Comparison of ENCODE assay signal across 13 mouse cellular contexts in genomic region chr1:120816237-120816820, GRCm38 (mm10).
DNase-seq lines count a peak whose midpoint lies in the region; ATAC-seq lines count a peak whose summit lies in the region.
"Had no signal": no experiment of that assay in that cellular context is flagged by ENCODE, and none has a peak within 500 bp of the region (broad histone marks: within the 10 kb centered on the region; RNA-seq: fewer than 3 reads in every experiment).

No protein-coding gene starts in this region.

- H3K27me3 ChIP-seq in forebrain, embryonic 15.5 days, result no peaks in the 10 kb centered on the region
- no peaks in the 10 kb centered on the region for H3K27me3 ChIP-seq in forebrain, embryonic 10.5 days (ENCODE audit: poor library complexity, severe bottlenecking)
- no peaks in the 10 kb centered on the region for H3K27me3 ChIP-seq in forebrain, embryonic 16.5 days (replicated peaks; ENCODE audit: control insufficient read depth, insufficient read depth, low read length)
- H3K27me3 ChIP-seq: liver, embryonic 15.5 days had no signal

- no peaks in the 10 kb centered on the region for H3K9me3 ChIP-seq in forebrain, embryonic 15.5 days
- no peaks in the 10 kb centered on the region for H3K9me3 ChIP-seq in forebrain, embryonic 10.5 days
- H3K9me3 ChIP-seq in forebrain, embryonic 16.5 days (ENCODE audit: control insufficient read depth, low read length), result no peaks in the 10 kb centered on the region
- H3K9me3 ChIP-seq: liver, embryonic 15.5 days had no signal

- WGBS in forebrain, embryonic 15.5 days, result 52% methylated on average over 5 of the region's 5 CpGs
- WGBS in forebrain, embryonic 10.5 days, result 71% methylated on average over 5 of the region's 5 CpGs
- WGBS in forebrain, embryonic 16.5 days, result 42% methylated on average over 5 of the region's 5 CpGs

- H3K36me3 ChIP-seq in forebrain, embryonic 15.5 days, result no peaks in the 10 kb centered on the region
- H3K36me3 ChIP-seq in forebrain, embryonic 10.5 days (replicated peaks), result no peaks in the 10 kb centered on the region
- no peaks in the 10 kb centered on the region for H3K36me3 ChIP-seq in forebrain, embryonic 16.5 days (ENCODE audit: control insufficient read depth, insufficient read depth)
- H3K36me3 ChIP-seq: liver, embryonic 15.5 days had no signal

- ATAC-seq in forebrain, embryonic 15.5 days (replicated peaks), result peak; percentile 42; the same call in 1 of the 2 replicates
- ATAC-seq in forebrain, embryonic 16.5 days, result peak; percentile 47

- H3K4me3 ChIP-seq in forebrain, embryonic 15.5 days, result no peak overlapping the region
- H3K4me3 ChIP-seq in forebrain, embryonic 10.5 days, result no peak overlapping the region
- no peak overlapping the region for H3K4me3 ChIP-seq in forebrain, embryonic 16.5 days (replicated peaks; ENCODE audit: low read length)
- H3K4me3 ChIP-seq: liver, embryonic 15.5 days had no signal

- intact Hi-C loops in left cerebral cortex, postnatal 4 days (cut with DNase I), result no loop called here

- H3K4me2 ChIP-seq in forebrain, embryonic 15.5 days (replicated peaks), result no peak overlapping the region
- H3K4me2 ChIP-seq in forebrain, embryonic 16.5 days (ENCODE audit: low read length), result no peak overlapping the region
- H3K4me2 ChIP-seq: liver, embryonic 15.5 days had no signal

- H3K27ac ChIP-seq in forebrain, embryonic 15.5 days (replicated peaks), result no peak overlapping the region; the same call in 1 of the 2 replicates
- H3K27ac ChIP-seq in forebrain, embryonic 10.5 days, result no peak overlapping the region
- H3K27ac ChIP-seq in forebrain, embryonic 16.5 days (ENCODE audit: low read length), result 0 out of 2 replicates have a peak overlapping the region, but pooled peaks have one; percentile 20
- H3K27ac ChIP-seq: liver, embryonic 15.5 days had no signal

- H3K9ac ChIP-seq in forebrain, embryonic 15.5 days (replicated peaks), result no peak overlapping the region
- no peak overlapping the region for H3K9ac ChIP-seq in forebrain, embryonic 16.5 days (replicated peaks; ENCODE audit: low read depth, low read length)
- H3K9ac ChIP-seq: liver, embryonic 15.5 days had no signal

- peaks cover 19% of the 10 kb centered on the region for H3K4me1 ChIP-seq in forebrain, embryonic 15.5 days
- H3K4me1 ChIP-seq in forebrain, embryonic 10.5 days, result no peaks in the 10 kb centered on the region
- H3K4me1 ChIP-seq in forebrain, embryonic 16.5 days (replicated peaks; ENCODE audit: control insufficient read depth, insufficient read depth, low read length), result peaks cover 10% of the 10 kb centered on the region
- H3K4me1 ChIP-seq: liver, embryonic 15.5 days had no signal

- no peak for DNase-seq in forebrain, embryonic 10.5 days (ENCODE audit: extremely low spot score, low spot score)
- peak; percentile 79 for DNase-seq in left cerebral cortex, postnatal 4 days
- DNase-seq in left cerebral cortex, adult 18-20 months (ENCODE audit: low spot score in 2 of 2), result no peak
- peak; percentile 57 for DNase-seq in retina, postnatal 1 day
- DNase-seq in layer of hippocampus, postnatal 25 days (ENCODE audit: extremely low spot score in 1 of 2, low spot score in 1 of 2), result no peak
- no peak for DNase-seq in ovary, adult 18-20 months (ENCODE audit: low spot score)
- DNase-seq: adrenal gland, adult 8-10 months; kidney, adult 18-20 months; lung, postnatal 4 days; thymus, postnatal 14 days had no signal

Comparison
In these comparisons a context has a peak if more than half of its experiments do, and no peak if none do; other contexts are left out.
1. DNase-seq: peak in left cerebral cortex, postnatal 4 days (single experiment) and retina, postnatal 1 day (single experiment); none in forebrain, embryonic 10.5 days (single experiment), left cerebral cortex, adult 18-20 months (0 of 2), layer of hippocampus, postnatal 25 days (0 of 2) and ovary, adult 18-20 months (single experiment).